Mouse (Mus musculus) limb, embryonic 10.5 days (tissue): Measurements from ENCODE around the gene Slc24a3. TPM values are rescaled to one million over a fixed set of nuclear protein-coding genes. Genes with fewer than 3 reads are reported as not detected.

Experiments
- DNase-seq: peaks from one replicate; pipeline ENCODE4 v3.0.0-alpha.2; 2017; ENCODE audit warnings: low spot score
- H3K27ac ChIP-seq: fragments of 300-500 bp; sonication (generic); 2 replicates; pipeline ENCODE4 v1.5.1; 2016; ENCODE audit warnings: mild to moderate bottlenecking
- H3K27me3 ChIP-seq: fragments of 300-500 bp; sonication (generic); 2 replicates; pipeline ENCODE4 v1.6.1; 2016; ENCODE audit warnings: low read depth, mild to moderate bottlenecking; ENCODE audit not compliant: poor library complexity, severe bottlenecking
- H3K36me3 ChIP-seq: fragments of 300-500 bp; sonication (generic); 2 replicates; pipeline ENCODE4 v1.6.1; 2016; ENCODE audit warnings: mild to moderate bottlenecking, moderate library complexity
- H3K4me1 ChIP-seq: fragments of 300-500 bp; sonication (generic); 2 replicates; pipeline ENCODE4 v1.6.1; 2016
- H3K4me3 ChIP-seq: fragments of 300-500 bp; sonication (generic); 2 replicates; pipeline ENCODE4 v1.5.1; 2016; ENCODE audit warnings: mild to moderate bottlenecking, moderate library complexity
- H3K9me3 ChIP-seq: fragments of 300-500 bp; sonication (generic); replicated peaks from 2 replicates; pipeline ENCODE4 v1.6.1; 2016; ENCODE audit warnings: mild to moderate bottlenecking
- WGBS: fragments of 180-500 bp; shearing (Covaris S2); methylation state at CpG from one replicate; pipeline ENCODE4 v1.1.7; 2016; 5-methylcytosine and 5-hydroxymethylcytosine counted together
- polyA plus RNA-seq: library from polyadenylated mRNA; unstranded; fragments of >200 nt; fragmentation: Nextera tagmentation; extraction: Ambion mirVana; gene quantifications from 2 replicates; pipeline ENCODE4 v1.2.1, GENCODE M21; 2016

Slc24a3 gene
- polyA plus RNA-seq, 1 experiment from 2014 or later, result 0.45 TPM

- DNase-seq, result no peak
- no peaks in the 10 kb centered on the region for H3K27me3 ChIP-seq
- no peak overlapping the region for H3K27ac ChIP-seq
- H3K36me3 ChIP-seq, result no peaks in the 10 kb centered on the region
- WGBS, result 57% methylated on average over 2 of the region's 2 CpGs
- no peaks in the 10 kb centered on the region for H3K9me3 ChIP-seq
- no peak overlapping the region for H3K4me3 ChIP-seq
- no peaks in the 10 kb centered on the region for H3K4me1 ChIP-seq
These were observed 139.8 kb downstream of the Slc24a3 start for GRCm38 (mm10) chr2:145307231-145307883.

GRCm38 (mm10) chr2:145318916-145319315 lies 151.4 kb downstream of the Slc24a3 start:
- DNase-seq, result no peak
- Histone ChIP-seq H3K4me3 (no peak overlapping the region), H3K27me3 (no peaks in the 10 kb centered on the region), H3K9me3 (no peaks in the 10 kb centered on the region), H3K27ac (no peak overlapping the region), H3K36me3 (no peaks in the 10 kb centered on the region), H3K4me1 (no peaks in the 10 kb centered on the region)
- 51% methylated on average over 2 of the region's 2 CpGs for WGBS

- 96% methylated on average over 3 of the region's 3 CpGs for WGBS
- Histone ChIP-seq H3K27me3 (no peaks in the 10 kb centered on the region), H3K36me3 (no peaks in the 10 kb centered on the region), H3K9me3 (no peaks in the 10 kb centered on the region), H3K4me3 (no peak overlapping the region), H3K27ac (no peak overlapping the region), H3K4me1 (no peaks in the 10 kb centered on the region)
- DNase-seq, result no peak
These were observed 153.7 kb downstream of the Slc24a3 start for GRCm38 (mm10) chr2:145321287-145321686.

- Histone ChIP-seq H3K4me3 (no peak overlapping the region), H3K27me3 (no peaks in the 10 kb centered on the region), H3K36me3 (no peaks in the 10 kb centered on the region)
These were observed 154.2 kb downstream of the Slc24a3 start for GRCm38 (mm10) chr2:145321755-145322154.

GRCm38 (mm10) chr2:145324477-145324876 lies 156.9 kb downstream of the Slc24a3 start:
- Histone ChIP-seq H3K36me3 (no peaks in the 10 kb centered on the region), H3K27ac (no peak overlapping the region), H3K4me1 (no peaks in the 10 kb centered on the region), H3K27me3 (no peaks in the 10 kb centered on the region), H3K9me3 (no peaks in the 10 kb centered on the region), H3K4me3 (no peak overlapping the region)
- WGBS, result 36% methylated on average over 3 of the region's 3 CpGs
- DNase-seq, result no peak

More at GRCm38 (mm10) chr2:145321755-145322154, 154.2 kb downstream of the Slc24a3 start:
- H3K27ac ChIP-seq, result no peak overlapping the region
- DNase-seq, result no peak
- no peaks in the 10 kb centered on the region for H3K9me3 ChIP-seq
- no peaks in the 10 kb centered on the region for H3K4me1 ChIP-seq

- H3K4me3 ChIP-seq, result no peak overlapping the region
- H3K27me3 ChIP-seq, result no peaks in the 10 kb centered on the region
- H3K36me3 ChIP-seq, result no peaks in the 10 kb centered on the region
- H3K4me1 ChIP-seq, result no peaks in the 10 kb centered on the region
- H3K9me3 ChIP-seq, result no peaks in the 10 kb centered on the region
- H3K27ac ChIP-seq, result no peak overlapping the region
- WGBS, result 81% methylated on average over 4 of the region's 4 CpGs
- no peak for DNase-seq
These were observed 158.3 kb downstream of the Slc24a3 start for GRCm38 (mm10) chr2:145325852-145326251.

- H3K36me3 ChIP-seq, result no peaks in the 10 kb centered on the region
These were observed 159.0 kb downstream of the Slc24a3 start for GRCm38 (mm10) chr2:145326544-145326943.

GRCm38 (mm10) chr2:145329756-145330155 lies 162.2 kb downstream of the Slc24a3 start:
- H3K4me1 ChIP-seq, result no peaks in the 10 kb centered on the region
- no peak overlapping the region for H3K27ac ChIP-seq
- no peaks in the 10 kb centered on the region for H3K36me3 ChIP-seq
- WGBS, result 88% methylated on average over 8 of the region's 8 CpGs
- no peak for DNase-seq
- no peaks in the 10 kb centered on the region for H3K9me3 ChIP-seq
- H3K27me3 ChIP-seq, result no peaks in the 10 kb centered on the region
- H3K4me3 ChIP-seq, result no peak overlapping the region

More at GRCm38 (mm10) chr2:145326544-145326943, 159.0 kb downstream of the Slc24a3 start:
- H3K27me3 ChIP-seq, result no peaks in the 10 kb centered on the region
- no peak for DNase-seq
- H3K27ac ChIP-seq, result no peak overlapping the region
- 77% methylated on average over 2 of the region's 2 CpGs for WGBS
- no peak overlapping the region for H3K4me3 ChIP-seq
- H3K9me3 ChIP-seq, result no peaks in the 10 kb centered on the region
- no peaks in the 10 kb centered on the region for H3K4me1 ChIP-seq

- Histone ChIP-seq H3K4me1 (no peaks in the 10 kb centered on the region), H3K4me3 (no peak overlapping the region), H3K27ac (no peak overlapping the region), H3K27me3 (no peaks in the 10 kb centered on the region), H3K9me3 (no peaks in the 10 kb centered on the region), H3K36me3 (no peaks in the 10 kb centered on the region)
- DNase-seq, result no peak
- WGBS, result 85% methylated on average over 1 of the region's 1 CpGs
These were observed 164.0 kb downstream of the Slc24a3 start for GRCm38 (mm10) chr2:145331525-145331924.

- no peaks in the 10 kb centered on the region for H3K27me3 ChIP-seq
- no peak for DNase-seq
- H3K4me3 ChIP-seq, result no peak overlapping the region
- no peaks in the 10 kb centered on the region for H3K36me3 ChIP-seq
- no peak overlapping the region for H3K27ac ChIP-seq
- no peaks in the 10 kb centered on the region for H3K9me3 ChIP-seq
- no peaks in the 10 kb centered on the region for H3K4me1 ChIP-seq
These were observed 165.9 kb downstream of the Slc24a3 start for GRCm38 (mm10) chr2:145333466-145333865.

GRCm38 (mm10) chr2:145336406-145336805 lies 168.9 kb downstream of the Slc24a3 start:
- Histone ChIP-seq H3K9me3 (no peaks in the 10 kb centered on the region), H3K27me3 (no peaks in the 10 kb centered on the region), H3K4me3 (no peak overlapping the region), H3K4me1 (no peaks in the 10 kb centered on the region), H3K36me3 (no peaks in the 10 kb centered on the region), H3K27ac (no peak overlapping the region)
- no peak for DNase-seq

GRCm38 (mm10) chr2:145340816-145341215 lies 173.3 kb downstream of the Slc24a3 start:
- Histone ChIP-seq H3K36me3 (no peaks in the 10 kb centered on the region), H3K27me3 (no peaks in the 10 kb centered on the region), H3K9me3 (no peaks in the 10 kb centered on the region), H3K27ac (no peak overlapping the region), H3K4me1 (no peaks in the 10 kb centered on the region), H3K4me3 (no peak overlapping the region)
- WGBS, result 88% methylated on average over 2 of the region's 2 CpGs
- DNase-seq, result no peak

- H3K36me3 ChIP-seq, result no peaks in the 10 kb centered on the region
- 82% methylated on average over 4 of the region's 4 CpGs for WGBS
These were observed 175.4 kb downstream of the Slc24a3 start for GRCm38 (mm10) chr2:145342956-145343355.

GRCm38 (mm10) chr2:145344521-145344920 lies 177.0 kb downstream of the Slc24a3 start:
- WGBS, result 86% methylated on average over 1 of the region's 1 CpGs
- H3K9me3 ChIP-seq, result no peaks in the 10 kb centered on the region
- H3K36me3 ChIP-seq, result no peaks in the 10 kb centered on the region
- no peaks in the 10 kb centered on the region for H3K4me1 ChIP-seq
- DNase-seq, result no peak
- H3K4me3 ChIP-seq, result no peak overlapping the region
- H3K27ac ChIP-seq, result no peak overlapping the region
- H3K27me3 ChIP-seq, result no peaks in the 10 kb centered on the region

More at GRCm38 (mm10) chr2:145342956-145343355, 175.4 kb downstream of the Slc24a3 start:
- Histone ChIP-seq H3K4me3 (no peak overlapping the region), H3K27me3 (no peaks in the 10 kb centered on the region), H3K27ac (no peak overlapping the region), H3K9me3 (no peaks in the 10 kb centered on the region), H3K4me1 (no peaks in the 10 kb centered on the region)
- DNase-seq, result no peak
